Mouse (Mus musculus): Measurements from ENCODE around the gene Mms19. TPM values are rescaled to one million over a fixed set of nuclear protein-coding genes. Genes with fewer than 3 reads are reported as not detected.

Gene Mms19
- polyA plus RNA-seq, 1 experiment, result 142 TPM

DNA sequence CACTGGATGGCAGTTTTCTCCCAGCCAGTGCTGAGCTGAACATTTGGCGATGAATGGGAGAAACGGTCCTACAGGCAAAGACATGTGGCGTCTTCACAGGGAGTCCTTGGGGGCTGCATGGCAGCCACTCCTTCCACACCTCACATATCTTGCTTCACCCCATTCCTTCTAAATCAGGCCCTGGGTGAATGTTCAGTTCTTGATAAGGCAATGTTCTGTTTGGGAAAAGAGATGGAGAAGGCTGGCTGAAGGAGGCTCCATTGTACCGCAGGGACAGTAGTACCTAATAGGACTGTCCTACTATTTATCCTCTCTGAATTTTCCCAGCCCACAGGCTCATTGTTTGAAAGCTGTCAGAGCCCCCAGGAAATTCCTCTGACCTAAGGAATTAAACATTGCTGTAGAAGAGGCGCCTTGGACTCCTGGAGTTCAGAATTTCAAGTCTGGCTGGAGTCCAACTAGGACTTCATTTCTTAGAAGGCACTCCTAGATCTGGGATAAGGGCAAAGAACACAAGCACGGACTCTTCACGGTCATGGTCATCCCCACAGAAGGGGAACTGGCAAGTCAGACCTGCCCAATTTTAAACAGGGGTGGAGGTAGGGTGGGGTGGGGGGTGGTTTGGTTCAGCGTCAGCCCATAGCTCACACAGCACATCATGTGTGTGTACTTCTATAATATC, 73.7 kb downstream of the Mms19 start:
- H3K4me1 ChIP-seq (replicated peaks; ENCODE audit: control insufficient read depth, insufficient read depth, low read length), result peaks cover 4% of the 10 kb centered on the region
- TF ChIP-seq POLR2A (IDR thresholded peaks at IDR 0.05; ENCODE audit: control insufficient read depth, extremely low read depth, insufficient read depth, low read length, poor library complexity) (no peak), CTCF (IDR thresholded peaks at IDR 0.05; ENCODE audit: borderline replicate concordance, control insufficient read depth, extremely low read depth, insufficient read depth, low read length, poor library complexity) (no peak)
- 80% methylated on average over 8 of the region's 8 CpGs for WGBS
- no peak overlapping the region for H3K27ac ChIP-seq (ENCODE audit: control insufficient read depth, insufficient read depth, low read length)
- no peaks in the 10 kb centered on the region for H3K36me3 ChIP-seq (ENCODE audit: control insufficient read depth, insufficient read depth, low read length)
- no peak overlapping the region for H3K4me3 ChIP-seq (ENCODE audit: control insufficient read depth, insufficient read depth, low read length)
- DNase-seq, result no peak
- no peaks in the 10 kb centered on the region for H3K27me3 ChIP-seq (ENCODE audit: control insufficient read depth, insufficient read depth, low read length)

DNA sequence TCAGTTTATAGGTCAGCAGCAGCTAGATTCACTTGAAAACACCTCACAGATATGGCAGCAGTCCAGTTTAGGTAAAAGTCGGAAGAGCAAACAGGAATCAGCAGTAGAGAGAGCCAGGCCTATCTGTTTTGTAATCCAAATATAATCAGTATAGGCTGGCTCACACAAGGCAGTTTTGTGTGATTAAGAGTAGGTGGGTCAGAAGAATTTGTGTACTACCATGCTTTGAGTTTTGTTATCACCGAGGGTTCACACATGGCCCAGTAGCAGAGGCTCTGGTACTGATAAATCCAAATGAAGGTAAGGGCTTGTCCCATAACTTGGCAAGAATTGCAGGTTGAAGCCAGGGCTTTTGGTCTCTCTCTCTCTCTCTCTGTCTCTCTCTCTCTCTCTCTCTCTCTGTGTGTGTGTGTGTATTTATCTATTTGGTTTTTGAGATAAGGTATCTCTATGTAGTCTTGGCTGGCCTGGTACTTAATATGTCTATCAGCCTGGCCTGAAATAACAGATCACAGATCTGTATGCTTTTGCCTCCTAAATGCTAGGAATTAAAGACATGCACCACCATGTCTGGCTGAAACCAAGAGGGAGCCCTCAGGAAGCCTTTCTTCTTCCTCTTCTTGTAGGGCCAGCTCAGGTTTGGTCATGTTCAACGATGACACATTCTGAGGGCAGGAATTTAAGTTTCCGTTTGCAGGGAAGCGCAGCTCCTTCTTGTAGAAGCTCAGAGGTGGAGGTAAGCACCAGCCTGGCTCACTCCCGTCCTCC, 74.5 kb downstream of the Mms19 start:
- peaks cover 9% of the 10 kb centered on the region for H3K4me1 ChIP-seq (replicated peaks; ENCODE audit: control insufficient read depth, insufficient read depth, low read length)
- no peaks in the 10 kb centered on the region for H3K36me3 ChIP-seq (ENCODE audit: control insufficient read depth, insufficient read depth, low read length)
- no peak for TF ChIP-seq CTCF (IDR thresholded peaks at IDR 0.05; ENCODE audit: borderline replicate concordance, control insufficient read depth, extremely low read depth, insufficient read depth, low read length, poor library complexity)
- no peak for TF ChIP-seq POLR2A (IDR thresholded peaks at IDR 0.05; ENCODE audit: control insufficient read depth, extremely low read depth, insufficient read depth, low read length, poor library complexity)
- H3K27ac ChIP-seq (ENCODE audit: control insufficient read depth, insufficient read depth, low read length), result no peak overlapping the region
- H3K4me3 ChIP-seq (ENCODE audit: control insufficient read depth, insufficient read depth, low read length), result no peak overlapping the region
- H3K27me3 ChIP-seq (ENCODE audit: control insufficient read depth, insufficient read depth, low read length), result no peaks in the 10 kb centered on the region
- DNase-seq, result no peak
- 69% methylated on average over 6 of the region's 6 CpGs for WGBS

DNA sequence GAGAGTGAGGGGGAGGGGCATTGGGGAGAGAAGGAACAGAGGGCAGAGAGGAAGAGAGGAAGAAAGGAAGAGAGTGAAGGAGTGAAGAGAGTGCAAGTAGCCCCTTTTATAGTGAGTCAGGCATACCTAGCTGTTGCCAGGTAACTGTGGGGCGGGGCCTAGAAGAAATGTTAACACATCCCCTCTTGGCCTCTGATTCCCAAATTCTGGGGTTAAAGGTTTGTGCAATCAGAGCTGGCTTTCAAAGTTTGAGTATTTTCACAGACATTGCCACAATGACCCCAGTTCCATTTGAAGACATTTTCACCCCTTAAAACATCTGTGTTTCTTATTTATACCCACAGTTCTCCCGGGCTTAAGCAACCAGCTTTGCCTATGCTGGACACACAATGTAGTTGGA, 75.7 kb downstream of the Mms19 start:
- DNase-seq, result no peak
- H3K36me3 ChIP-seq (ENCODE audit: control insufficient read depth, insufficient read depth, low read length), result no peaks in the 10 kb centered on the region
- H3K4me1 ChIP-seq (replicated peaks; ENCODE audit: control insufficient read depth, insufficient read depth, low read length), result peaks cover 13% of the 10 kb centered on the region
- H3K27me3 ChIP-seq (ENCODE audit: control insufficient read depth, insufficient read depth, low read length), result no peaks in the 10 kb centered on the region
- H3K27ac ChIP-seq (ENCODE audit: control insufficient read depth, insufficient read depth, low read length), result no peak overlapping the region
- no peak for TF ChIP-seq CTCF (IDR thresholded peaks at IDR 0.05; ENCODE audit: borderline replicate concordance, control insufficient read depth, extremely low read depth, insufficient read depth, low read length, poor library complexity)
- TF ChIP-seq POLR2A (IDR thresholded peaks at IDR 0.05; ENCODE audit: control insufficient read depth, extremely low read depth, insufficient read depth, low read length, poor library complexity), result no peak
- no peak overlapping the region for H3K4me3 ChIP-seq (ENCODE audit: control insufficient read depth, insufficient read depth, low read length)
- 96% methylated on average over 2 of the region's 2 CpGs for WGBS

DNA sequence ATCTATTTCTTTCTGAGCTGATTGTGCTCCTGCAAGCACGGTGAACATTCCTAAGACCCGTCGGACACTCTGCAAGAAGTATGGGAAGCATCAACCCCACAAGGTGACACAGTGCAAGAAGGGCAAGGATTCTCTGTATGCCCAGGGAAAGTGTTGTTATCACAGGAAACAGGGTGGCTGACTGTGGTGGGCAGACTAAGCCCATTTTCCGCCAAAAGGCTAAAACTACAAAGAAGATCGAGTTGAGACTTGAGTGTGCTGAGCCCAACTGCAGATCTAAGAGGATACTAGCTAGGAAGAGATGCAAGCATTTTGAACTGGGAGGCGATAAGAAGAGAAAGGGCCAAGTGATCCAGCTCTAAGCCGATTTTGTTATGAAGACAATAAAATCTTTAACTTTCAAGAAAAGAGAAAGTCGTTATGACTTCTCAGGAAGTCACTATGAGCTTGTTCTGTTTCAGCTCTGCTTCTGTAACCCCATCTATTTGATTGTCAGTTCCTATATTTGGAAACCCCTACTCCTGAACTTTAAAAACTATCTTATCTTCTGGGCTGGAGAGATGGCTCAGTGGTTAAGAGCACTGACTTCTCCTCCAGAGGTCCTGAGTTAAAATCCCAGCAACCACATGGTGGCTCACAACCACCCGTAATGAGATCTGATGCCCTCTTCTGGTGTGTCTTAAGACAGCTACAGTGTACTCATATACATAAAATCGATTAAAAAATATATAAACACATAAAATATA, 77.9 kb downstream of the Mms19 start:
- Histone ChIP-seq H3K36me3 (ENCODE audit: control insufficient read depth, insufficient read depth, low read length) (no peaks in the 10 kb centered on the region), H3K27ac (ENCODE audit: control insufficient read depth, insufficient read depth, low read length) (no peak overlapping the region), H3K27me3 (ENCODE audit: control insufficient read depth, insufficient read depth, low read length) (no peaks in the 10 kb centered on the region), H3K4me3 (ENCODE audit: control insufficient read depth, insufficient read depth, low read length) (no peak overlapping the region), H3K4me1 (replicated peaks; ENCODE audit: control insufficient read depth, insufficient read depth, low read length) (peaks cover 13% of the 10 kb centered on the region)
- TF ChIP-seq POLR2A (IDR thresholded peaks at IDR 0.05; ENCODE audit: control insufficient read depth, extremely low read depth, insufficient read depth, low read length, poor library complexity) (no peak), CTCF (IDR thresholded peaks at IDR 0.05; ENCODE audit: borderline replicate concordance, control insufficient read depth, extremely low read depth, insufficient read depth, low read length, poor library complexity) (no peak)
- 31% methylated on average over 10 of the region's 10 CpGs for WGBS
- no peak for DNase-seq

DNA sequence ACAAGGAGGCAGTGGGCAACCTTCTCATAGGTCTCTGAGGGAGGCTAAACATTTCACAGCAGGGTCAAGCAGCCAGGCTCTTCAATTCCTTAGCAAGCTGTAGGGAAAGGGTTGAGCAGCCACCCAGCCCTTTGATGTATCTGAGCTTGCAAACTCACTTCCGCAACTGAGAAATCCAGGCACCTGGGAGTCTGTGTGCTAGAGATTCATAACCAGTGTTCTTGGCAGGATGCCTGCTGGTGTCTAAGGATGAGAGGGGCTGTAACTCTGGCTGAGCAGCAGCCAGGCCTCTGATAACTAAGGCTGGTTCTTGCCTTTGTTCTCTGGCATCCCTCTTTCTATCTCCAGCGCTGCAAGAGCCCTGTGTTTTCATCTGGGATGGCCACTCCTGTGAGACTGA, 79.3 kb downstream of the Mms19 start:
- TF ChIP-seq CTCF (IDR thresholded peaks at IDR 0.05; ENCODE audit: borderline replicate concordance, control insufficient read depth, extremely low read depth, insufficient read depth, low read length, poor library complexity), result no peak
- no peak for TF ChIP-seq POLR2A (IDR thresholded peaks at IDR 0.05; ENCODE audit: control insufficient read depth, extremely low read depth, insufficient read depth, low read length, poor library complexity)
- peak overlapping the region; percentile 12; the same call in 1 of the 2 replicates for H3K27ac ChIP-seq (ENCODE audit: control insufficient read depth, insufficient read depth, low read length)
- no peaks in the 10 kb centered on the region for H3K36me3 ChIP-seq (ENCODE audit: control insufficient read depth, insufficient read depth, low read length)
- no peaks in the 10 kb centered on the region for H3K27me3 ChIP-seq (ENCODE audit: control insufficient read depth, insufficient read depth, low read length)
- 6% methylated on average over 2 of the region's 2 CpGs for WGBS
- peak; percentile 54 for DNase-seq
- peaks cover 13% of the 10 kb centered on the region for H3K4me1 ChIP-seq (replicated peaks; ENCODE audit: control insufficient read depth, insufficient read depth, low read length)
- no peak overlapping the region for H3K4me3 ChIP-seq (ENCODE audit: control insufficient read depth, insufficient read depth, low read length)

DNA sequence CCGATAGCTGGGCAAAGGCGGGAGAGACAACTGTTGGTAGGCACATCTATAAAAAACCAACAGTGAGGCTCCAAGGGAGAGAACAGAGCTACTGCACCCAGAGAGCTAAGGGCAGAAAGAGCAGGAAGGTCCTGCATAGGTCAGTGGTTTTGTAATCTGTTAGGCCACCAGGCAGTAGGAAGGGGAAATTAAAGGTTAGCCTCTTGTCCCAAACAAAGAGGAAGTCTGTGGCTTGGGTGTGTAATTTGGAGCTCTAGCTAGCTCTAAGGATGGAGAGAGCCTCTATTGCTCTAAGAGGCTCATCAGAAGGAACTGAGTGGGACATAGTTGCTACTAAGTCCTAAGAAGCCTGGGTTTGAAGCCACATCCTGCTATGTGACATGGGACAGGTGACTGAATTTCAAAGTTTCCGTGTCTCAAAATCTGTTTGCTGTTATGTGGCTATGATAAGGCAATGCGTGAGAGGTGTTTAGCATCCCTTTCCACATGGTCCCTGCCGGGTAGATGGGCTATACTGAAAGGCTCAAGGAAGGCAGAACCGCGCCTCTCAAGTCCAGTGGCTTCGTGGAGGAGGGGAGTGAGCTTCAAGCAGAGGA, 80.4 kb downstream of the Mms19 start:
- Histone ChIP-seq H3K27me3 (ENCODE audit: control insufficient read depth, insufficient read depth, low read length) (no peaks in the 10 kb centered on the region), H3K4me1 (replicated peaks; ENCODE audit: control insufficient read depth, insufficient read depth, low read length) (peaks cover 14% of the 10 kb centered on the region), H3K36me3 (ENCODE audit: control insufficient read depth, insufficient read depth, low read length) (no peaks in the 10 kb centered on the region), H3K4me3 (ENCODE audit: control insufficient read depth, insufficient read depth, low read length) (no peak overlapping the region), H3K27ac (ENCODE audit: control insufficient read depth, insufficient read depth, low read length) (peak overlapping the region; percentile 24; the same call in 1 of the 2 replicates)
- no peak for DNase-seq
- TF ChIP-seq POLR2A (IDR thresholded peaks at IDR 0.05; ENCODE audit: control insufficient read depth, extremely low read depth, insufficient read depth, low read length, poor library complexity) (no peak), CTCF (IDR thresholded peaks at IDR 0.05; ENCODE audit: borderline replicate concordance, control insufficient read depth, extremely low read depth, insufficient read depth, low read length, poor library complexity) (no peak)
- WGBS, result 17% methylated on average over 8 of the region's 8 CpGs
